Mouse (Mus musculus): ENCODE data around the gene Slfn14. TPM values are rescaled to one million over a fixed set of nuclear protein-coding genes. Genes with fewer than 3 reads are reported as not detected.
"Not testable (repeated sequence)": the region's sequence is repeated elsewhere in the genome, so short reads cannot be mapped to it uniquely, and the experiment has no call there.

Gene Slfn14
- polyA plus RNA-seq (2012; rRNA removed), result not detected in 2 replicates

DNA sequence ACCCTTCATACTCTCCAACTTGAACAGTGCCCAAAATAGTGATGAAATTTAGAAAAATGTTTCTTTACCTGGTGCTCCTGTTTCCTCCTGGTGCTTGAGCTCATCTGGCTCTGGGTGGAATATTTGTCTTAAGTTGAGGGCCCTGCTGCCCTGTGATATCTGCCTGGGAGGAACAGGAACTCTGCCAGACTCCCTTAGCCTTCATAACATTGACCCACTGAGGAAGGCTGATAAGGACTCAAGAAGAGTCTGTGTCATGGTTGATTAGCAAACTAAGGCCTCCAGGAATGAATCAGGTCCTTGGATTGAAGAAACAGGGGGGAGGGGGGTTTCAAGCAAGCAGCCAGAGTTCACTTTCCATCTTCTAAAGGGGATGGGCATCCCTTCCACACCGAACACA, at the start of gene Slfn14:
Gene Slfn14 (minus strand): TSS at position 161 of the 400 bp plus-strand sequence.
- no peak for DNase-seq (ENCODE audit: low read depth)

DNA sequence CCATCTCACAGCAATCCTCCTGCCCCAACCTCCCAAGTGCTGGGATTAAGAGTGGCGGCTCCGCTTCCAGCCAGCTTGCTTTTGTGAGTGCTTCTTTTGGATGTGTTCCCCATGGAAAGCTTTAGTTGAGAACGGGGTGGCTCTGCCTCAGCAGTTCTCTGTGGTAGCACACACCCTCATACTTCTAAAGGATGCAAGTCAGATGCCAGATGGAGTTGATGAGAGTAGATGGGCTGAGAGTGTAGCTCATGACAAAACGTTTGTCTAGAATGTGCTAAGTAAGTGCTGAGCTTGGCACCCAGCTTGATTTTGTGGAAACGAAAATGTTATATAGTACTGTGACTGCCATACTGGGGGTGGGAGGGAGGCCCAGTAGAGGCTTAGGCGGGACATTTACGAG, 49.3 kb upstream of the Slfn14 start:
- DNase-seq (ENCODE audit: low read depth), result no peak

DNA sequence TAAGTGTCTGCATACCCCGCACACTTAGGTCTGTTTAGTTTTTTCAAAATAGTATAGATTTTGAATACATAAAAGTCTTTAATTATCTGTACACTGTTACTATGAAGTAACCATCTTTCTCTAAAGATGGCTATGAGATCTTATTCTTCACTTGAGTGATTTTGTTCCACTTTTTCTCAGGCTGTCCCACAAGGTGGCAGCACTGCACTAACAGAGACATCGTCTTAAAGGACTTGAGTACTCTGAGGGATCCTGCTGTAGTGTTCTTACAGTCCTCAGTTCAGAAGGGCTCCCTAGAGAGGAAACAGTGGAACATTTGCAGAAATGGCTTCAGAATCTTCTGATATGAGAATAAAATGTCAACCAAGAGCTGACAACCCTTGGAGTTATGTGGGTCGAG, 40.9 kb upstream of the Slfn14 start:
- no peak for DNase-seq (ENCODE audit: low read depth)

DNA sequence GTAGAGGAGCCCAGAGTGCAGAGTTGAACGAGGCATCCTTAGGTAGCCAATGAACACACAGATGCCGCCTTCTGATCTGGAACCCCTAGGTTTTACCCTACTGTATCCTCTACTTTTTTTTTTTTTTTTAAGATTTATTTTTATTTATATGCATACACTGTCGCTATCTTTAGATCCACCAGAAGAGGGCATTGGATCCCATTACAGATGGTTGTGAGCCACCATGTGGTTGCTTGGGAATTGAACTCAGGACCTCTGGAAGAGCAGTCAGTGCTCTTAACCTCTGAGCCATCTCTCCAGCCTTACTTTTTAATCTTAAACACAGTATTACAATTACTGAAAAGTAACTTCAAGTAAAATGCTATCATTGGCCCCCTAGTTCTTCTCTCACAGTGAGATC, 40.2 kb upstream of the Slfn14 start:
- DNase-seq (ENCODE audit: low read depth), result not testable (repeated sequence)

DNA sequence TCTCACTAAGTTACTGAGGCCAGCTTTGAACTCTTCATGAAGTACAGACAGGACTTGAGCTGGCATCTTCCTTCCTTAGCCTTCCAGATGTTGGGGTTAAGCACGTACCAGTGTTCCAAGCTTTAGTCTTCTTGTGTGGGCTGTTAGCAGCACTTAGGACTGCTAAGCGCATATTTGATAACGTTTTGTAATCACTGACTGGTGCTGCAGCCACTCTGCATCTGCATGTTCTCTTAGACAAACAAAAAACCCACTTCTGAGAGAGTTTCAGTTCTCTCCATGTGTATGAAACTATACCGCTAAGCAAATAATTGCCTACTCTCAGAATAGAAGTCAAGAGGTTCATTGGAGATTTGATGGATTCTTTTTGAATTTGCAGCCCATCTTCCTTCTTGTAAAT, 32.5 kb upstream of the Slfn14 start:
- no peak for DNase-seq (ENCODE audit: low read depth)

DNA sequence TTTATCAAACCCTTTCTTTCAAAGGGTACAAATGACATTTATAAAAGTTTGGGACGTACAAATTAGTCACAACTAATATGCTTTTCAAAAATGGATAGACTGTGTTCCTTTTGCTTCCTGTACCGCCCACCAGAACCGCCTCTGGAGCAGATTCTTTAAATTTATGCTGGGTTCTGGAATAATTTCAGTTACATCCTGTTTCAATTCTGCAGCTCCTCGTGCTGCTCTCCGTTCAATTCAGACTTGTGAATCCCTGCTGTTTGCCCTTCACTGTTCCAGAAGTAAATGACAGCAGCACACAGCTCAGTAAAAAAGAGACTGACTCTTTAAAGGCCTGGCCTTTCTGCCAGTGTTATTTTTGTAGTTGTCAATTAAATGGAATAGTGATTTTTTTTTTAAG, 25.9 kb upstream of the Slfn14 start:
- DNase-seq (ENCODE audit: low read depth), result no peak

DNA sequence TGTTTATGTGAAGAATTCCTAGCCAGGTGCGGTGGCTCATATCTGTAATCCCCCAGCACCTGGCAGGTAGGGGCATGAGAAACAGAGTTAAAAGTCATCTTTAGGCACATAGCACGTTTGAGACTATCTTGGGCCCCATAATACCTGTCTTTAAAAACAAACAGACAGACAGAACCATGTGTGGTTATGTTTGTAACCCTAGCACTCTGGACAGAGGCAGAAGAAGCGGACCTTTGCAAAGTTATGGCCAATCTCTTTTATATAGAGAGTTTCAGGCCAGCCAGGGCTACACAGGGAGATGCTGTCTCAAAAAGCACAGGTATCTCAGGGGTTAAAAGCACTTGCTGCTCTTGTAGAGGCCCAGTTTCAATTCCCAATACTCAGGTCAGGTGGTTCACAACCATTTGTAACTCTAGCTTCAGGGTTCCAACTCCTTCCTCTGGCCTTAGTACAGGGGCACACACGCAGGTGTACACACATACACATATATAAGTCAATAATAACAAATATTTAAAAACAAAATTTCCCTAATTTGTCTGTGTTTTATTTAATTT, 20.3 kb upstream of the Slfn14 start:
- DNase-seq (ENCODE audit: low read depth), result no peak

DNA sequence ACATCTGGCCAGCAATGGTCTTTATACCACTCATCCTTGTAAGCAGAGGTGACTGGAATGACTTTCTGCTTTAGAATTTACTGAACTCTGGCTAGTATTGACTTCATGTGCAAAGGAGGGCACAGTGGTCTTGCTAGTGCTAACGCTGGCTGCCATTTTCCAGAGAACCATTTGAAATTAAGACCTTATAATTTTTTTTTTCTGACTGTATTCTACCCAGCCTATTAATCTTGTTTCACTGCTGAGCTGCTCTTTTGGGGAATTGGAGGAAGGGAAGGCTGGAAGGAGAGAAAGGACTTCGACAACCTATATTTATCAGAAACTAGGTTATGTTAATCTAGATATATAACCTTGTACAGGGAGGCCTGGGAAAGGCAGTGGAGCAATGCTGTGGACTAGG, 18.0 kb upstream of the Slfn14 start:
- DNase-seq (ENCODE audit: low read depth), result no peak

DNA sequence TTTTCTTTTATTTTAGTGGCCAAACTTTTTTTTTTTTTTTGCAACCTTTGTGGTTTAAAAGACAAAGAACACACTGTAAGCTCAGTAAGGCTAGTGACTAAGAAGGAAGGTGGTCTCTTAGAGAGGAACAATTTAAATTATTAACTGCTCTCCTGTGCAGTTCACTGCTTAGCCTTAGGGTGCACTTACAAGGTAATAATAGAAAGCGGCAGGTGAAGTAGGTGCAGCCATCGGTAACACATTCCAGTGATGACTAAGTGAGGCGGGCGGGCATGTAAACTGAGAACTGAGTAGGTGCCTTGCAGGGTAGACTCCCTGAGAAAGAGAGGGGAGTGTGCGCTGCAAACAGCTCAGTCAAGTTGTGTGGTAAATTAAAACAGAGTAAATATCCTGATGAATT, 17.2 kb upstream of the Slfn14 start:
- DNase-seq (ENCODE audit: low read depth), result no peak

DNA sequence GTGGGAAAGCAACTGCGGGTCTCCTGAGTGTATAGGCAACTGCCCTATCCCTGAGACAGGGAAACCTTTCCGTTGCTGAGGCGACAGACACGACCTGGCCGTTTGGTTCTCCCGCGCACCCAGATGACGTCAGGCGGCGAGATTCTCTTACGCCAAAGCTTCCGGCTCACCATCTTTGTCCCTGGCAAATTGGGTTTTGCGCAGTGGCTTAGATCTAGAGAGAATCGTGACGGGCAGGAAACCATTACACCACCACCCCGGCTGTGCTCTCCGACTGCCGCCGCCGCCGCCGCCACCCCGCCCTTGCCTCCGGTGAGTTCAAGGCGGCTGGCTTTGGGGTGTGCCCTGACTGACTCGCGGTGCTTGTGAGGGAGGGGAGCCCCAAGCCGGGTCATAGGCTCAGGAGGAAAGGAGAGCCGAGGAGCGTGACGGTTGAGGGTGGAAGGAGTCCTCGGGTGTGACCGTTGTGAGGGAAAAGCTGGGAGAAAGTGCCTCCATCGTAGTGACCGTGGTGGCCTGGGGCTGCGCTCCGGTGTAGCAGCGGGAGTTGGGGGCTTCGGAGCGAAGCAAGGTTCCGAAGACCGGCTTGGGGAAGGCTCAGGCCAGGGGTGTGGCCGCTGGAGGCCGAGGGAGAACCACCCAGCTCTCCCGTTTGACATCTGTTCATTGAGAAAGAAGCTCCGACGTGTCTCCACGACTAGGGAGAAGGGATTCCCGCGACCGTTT, 16.2 kb upstream of the Slfn14 start, which contains the start of gene Pex12:
Gene Pex12 (minus strand): TSS at position 61 of the 726 bp plus-strand sequence.
- DNase-seq (ENCODE audit: low read depth), result peak; percentile 71

DNA sequence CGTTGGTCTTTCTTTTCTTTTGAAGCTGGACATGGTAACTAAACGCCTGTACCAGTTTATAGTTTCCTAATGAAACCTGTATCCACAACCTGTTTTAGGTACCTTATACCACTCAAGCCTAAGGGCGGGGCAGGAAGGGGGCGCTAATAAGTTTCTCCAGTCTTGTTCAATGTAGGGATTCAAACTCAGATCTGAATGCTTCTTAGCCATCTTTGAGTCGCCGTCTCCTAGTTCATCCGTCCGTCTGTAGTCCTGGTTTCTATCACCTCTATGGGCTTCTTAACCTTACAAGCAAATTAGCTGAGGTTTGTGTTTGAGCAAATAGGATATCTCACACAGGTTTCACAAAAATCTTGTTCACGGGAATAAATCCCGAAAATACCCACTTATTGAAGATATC, 15.6 kb upstream of the Slfn14 start:
- no peak for DNase-seq (ENCODE audit: low read depth)

DNA sequence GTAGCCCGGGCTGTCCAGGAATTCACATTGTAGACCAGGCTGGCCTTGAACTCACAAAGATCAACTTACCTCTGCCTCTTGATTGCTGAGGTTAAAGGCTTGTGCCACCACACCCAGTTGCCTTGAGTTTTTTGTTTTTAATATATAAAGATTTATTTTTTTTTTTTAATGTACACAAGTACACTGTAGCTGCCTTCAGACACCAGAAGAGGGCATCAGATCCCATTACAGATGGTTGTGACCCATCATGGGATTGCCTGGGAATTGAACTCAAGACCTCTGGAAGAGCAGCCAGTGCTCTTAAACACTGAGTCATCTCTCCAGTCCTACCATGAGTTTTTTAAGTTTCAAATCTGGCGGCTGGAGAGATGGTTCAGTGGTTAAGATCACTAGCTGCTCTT, 14.9 kb upstream of the Slfn14 start:
- no peak for DNase-seq (ENCODE audit: low read depth)

DNA sequence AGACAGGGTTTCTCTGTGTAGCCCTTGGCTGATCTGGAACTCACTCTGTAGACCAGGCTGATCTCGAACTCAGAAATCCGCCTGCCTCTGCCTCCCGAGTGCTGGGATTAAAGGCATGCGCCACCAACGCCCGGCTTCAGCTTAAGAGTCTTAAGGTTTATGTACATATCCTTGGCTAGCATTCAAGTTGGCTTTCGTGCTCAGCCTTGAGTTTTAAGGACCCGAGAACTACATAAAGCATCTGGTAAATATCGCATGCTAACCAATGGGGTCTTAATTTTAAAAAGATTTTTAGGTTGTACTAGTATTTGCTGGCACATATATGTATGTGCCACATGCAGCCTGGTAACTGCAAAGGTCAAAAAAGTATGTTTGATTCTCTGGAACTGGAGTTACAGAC, 13.2 kb upstream of the Slfn14 start:
- DNase-seq (ENCODE audit: low read depth), result no peak

DNA sequence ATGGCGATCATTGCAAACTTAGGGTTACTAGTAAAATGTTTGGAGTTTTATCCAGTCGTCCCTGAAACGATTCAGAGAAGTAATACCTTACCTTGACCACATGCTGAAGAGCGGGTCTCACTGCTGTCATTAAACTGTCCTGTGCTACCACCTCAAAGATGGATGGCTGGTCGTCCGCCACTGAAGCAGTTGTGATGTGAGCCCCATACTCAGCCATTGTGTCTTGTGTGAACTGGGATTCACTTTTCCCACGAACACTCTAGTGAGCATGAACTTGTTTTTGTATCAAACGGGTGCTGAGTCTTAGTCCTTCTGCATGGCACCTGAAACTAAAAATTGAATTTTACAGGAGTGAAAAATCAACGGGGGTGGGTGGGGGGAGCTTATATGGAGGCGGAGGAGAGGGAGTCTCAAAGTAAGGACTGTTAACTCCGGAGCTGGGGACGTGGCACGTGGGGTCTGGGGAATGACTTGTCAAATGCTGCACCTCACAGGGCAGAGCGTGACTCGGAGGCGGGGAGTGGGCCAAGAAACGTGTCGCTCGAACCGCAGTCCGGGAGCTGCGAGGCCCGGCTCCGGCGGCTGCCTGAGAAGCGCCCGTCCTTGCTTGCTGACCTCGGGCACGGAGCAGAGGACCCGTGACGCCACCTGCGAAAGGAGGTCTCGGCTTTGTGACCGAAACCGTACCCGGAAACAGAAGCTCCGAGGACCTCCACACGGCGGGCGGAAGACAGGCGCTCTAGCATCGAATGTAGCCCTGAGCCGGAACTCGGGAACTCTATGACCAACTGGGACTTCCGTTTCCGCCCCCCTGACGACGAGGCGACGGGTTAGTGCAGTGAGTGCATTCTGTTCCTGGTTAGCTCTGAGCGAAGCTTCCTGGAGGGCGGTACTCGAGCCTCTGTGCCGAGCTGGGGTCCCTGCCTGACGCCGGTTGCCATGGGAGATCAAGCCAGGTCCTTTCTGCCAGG, 12.0 kb upstream of the Slfn14 start, which contains the start of gene Ap2b1:
Gene Ap2b1 (plus strand): TSS at position 800 of the 971 bp plus-strand sequence.
- no peak for DNase-seq (ENCODE audit: low read depth)

DNA sequence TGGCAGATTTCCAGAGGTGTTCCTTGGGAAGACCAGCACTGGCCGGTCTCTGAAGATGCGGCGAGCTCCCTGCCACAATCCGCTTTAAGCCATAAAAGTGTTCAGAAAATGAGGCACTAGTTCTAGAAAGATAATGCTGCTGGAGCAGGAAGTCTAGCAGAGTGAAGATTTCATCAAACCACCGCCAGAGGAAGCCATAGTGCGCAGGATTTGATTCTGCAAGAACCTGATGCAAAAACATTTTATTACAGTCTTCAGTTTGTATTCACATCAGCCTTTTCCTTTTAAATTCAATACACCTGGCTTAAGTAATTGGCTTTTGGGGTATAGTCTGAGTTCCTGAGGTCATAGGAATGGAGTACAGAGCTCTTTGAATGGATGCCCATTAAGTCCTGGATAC, 11.3 kb upstream of the Slfn14 start:
- DNase-seq (ENCODE audit: low read depth), result no peak

DNA sequence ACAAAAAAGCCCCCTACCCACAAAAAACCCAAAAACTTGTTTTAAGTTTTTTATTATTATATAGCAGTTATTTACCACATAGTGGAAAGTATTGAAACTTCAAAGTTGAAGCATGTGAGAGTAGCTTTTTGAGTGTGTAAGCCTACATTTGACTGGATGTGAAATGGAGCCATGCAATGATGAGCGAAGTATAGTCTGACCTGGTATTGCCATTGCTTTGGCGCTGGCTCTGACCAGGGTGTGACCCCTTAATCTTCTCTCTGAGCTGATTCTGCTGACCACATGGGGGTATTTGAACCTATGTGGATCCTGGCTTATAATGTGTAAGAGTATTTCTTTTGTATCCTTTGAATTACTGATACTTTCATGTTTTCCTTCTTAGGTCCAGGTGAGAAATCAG, 7.6 kb upstream of the Slfn14 start:
- DNase-seq (ENCODE audit: low read depth), result no peak

DNA sequence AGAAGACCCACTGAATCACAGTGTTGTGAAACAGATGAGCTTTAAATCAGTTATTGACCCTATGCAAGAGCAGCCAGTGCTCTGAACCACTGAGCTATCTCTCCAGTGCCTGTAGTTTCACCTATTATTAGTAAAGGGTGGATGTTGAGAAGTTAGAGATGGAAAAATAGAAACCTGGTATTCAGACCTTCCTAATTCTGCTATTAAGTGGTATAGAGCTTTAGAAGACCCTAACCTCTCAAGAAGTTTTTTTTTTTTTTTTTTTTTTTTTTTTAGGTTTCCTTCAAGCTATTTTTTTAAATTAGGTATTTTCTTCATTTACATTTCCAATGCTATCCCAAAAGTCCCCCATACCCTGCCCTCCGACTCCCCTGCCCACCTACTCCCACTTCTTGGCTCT, 6.7 kb upstream of the Slfn14 start:
- no peak for DNase-seq (ENCODE audit: low read depth)

DNA sequence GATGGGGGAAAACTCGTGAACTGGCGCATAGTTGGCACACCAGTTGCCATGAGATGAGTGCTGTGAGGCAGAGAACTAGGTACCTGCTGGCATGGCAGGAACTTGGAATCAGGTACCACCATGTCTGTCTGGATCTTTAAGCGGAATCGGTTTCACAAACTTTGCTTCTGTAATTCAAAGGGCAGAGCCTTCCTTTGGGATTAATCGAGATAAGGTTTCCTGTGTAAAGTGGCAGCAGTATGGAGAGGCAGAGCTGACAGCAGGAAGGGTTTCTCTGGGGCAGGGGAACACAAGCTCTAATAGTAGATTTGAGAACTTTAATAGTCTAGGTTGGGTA, 5.7 kb upstream of the Slfn14 start:
- no peak for DNase-seq (ENCODE audit: low read depth)

DNA sequence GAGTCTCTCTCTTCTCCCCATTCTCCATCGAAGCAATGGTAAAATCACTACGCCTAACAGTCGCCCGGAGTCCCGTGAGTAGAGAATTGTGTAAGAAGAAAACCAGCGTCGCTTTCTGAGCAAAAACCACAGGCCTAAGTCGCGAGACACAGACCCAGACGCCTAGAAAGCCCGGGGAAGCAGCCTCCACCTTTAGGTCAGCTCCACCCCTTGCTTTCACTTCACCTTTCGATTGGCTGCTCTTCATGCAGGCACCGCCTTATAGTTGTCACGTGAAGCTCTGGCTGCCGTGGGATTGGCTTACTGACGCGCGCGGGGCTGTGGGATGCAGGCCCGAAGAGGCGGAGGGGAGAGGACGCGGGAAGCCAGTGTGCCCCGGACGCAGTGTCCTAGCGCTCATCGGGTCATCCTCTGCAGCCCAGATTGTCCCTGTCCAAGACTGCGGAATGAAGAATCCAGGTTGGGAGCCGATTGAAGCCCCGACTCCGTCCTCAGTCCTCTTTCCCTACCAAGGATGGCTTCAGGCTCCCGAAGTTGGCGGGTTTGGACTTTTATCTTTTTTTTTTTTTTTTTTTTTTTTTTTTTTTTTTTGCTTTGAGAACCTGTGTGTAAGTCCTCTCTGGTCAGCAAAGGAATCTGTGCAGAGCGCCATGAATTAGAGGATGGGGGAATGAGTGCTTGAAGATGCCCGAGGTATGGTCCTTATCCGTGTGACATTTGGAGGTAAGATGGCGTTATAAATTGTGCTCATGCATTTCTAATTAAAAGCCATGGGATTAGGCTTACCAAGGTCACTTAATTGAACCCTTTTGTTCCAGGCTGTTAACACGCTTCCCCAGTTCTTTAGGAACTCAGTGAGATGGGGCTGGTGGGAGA, 5.1 kb upstream of the Slfn14 start:
- DNase-seq (ENCODE audit: low read depth), result no peak

DNA sequence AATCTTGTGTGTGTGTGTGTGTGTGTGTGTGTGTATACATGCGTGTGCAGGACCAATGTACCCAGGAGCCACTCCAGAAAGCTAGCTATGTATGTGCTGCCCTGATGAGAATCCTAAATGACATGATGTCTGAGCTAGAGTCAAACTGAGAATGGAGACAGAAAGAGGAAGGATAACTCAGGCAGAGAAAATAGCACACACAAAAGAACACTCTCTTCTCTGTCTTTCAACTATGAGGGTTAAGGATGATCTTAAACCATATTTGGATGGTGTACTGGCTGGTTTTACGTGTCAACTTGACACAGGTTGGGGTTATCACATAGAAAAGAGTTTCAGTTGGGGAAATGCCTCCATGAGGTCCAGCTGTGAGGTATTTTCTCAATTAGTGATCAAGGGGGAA, 3.1 kb upstream of the Slfn14 start:
- DNase-seq (ENCODE audit: low read depth), result no peak

DNA sequence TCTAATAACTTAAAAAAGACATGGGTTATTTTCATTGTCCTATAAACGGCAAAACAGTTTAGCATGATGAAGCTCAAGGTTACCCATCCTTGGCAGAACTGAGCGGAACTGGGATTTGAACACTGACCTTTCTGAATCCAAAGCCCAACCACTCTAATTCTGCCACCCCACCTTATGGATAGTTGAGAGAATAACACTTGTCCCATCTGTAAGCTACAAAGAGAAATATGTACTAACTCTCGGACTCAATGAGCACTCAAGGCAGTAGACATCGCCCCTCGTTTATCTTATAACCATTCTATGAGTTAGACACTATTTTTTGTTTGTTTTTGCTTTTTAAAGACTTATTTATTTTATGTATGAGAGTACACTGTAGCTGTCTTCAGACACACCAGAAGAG, 2.5 kb upstream of the Slfn14 start:
- no peak for DNase-seq (ENCODE audit: low read depth)

DNA sequence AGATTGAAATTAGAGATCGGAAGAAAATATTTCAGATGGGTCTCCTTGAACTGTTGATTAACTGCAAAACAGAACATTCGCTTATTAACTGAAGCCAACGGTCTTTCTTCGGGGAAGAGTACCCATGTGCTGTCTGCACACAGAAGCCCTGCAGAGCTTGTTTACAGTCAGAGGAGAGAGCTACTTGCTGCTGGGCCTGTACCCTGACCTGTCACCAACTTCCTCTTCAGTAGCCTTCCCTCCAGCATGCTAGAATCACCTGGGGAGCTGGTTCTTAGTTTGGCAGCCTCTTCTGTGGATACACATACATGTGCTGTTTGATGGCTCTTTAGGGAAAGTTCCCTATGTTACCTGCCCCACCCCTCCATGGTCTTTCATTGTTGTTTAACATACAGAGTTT, 899 bp downstream of the Slfn14 start:
- DNase-seq (ENCODE audit: low read depth), result no peak
